Mouse (Mus musculus) intestine, postnatal 0 days (tissue): ENCODE results near the gene Card10. TPM values are rescaled to one million over a fixed set of nuclear protein-coding genes. Genes with fewer than 3 reads are reported as not detected.
"Not testable (repeated sequence)": the region's sequence is repeated elsewhere in the genome, so short reads cannot be mapped to it uniquely, and the experiment has no call there.

Experiments used
- ATAC-seq: fragments of 200-750 bp; cut with Nextera tagmentation; 2 replicates; pipeline ENCODE4 v1.8.0; 2017; ENCODE audit warnings: mild to moderate bottlenecking, moderate TSS enrichment, moderate library complexity
- H3K27ac ChIP-seq: fragments of 300-500 bp; sonication (generic); 2 replicates; pipeline ENCODE4 v1.5.1; 2014; ENCODE audit warnings: mild to moderate bottlenecking, low read depth, low read length, moderate library complexity
- H3K27me3 ChIP-seq: fragments of 300-500 bp; sonication (generic); replicated peaks from 2 replicates; pipeline ENCODE4 v1.6.1; 2014; ENCODE audit warnings: low read length, mixed read lengths; ENCODE audit not compliant: control insufficient read depth, insufficient read depth
- H3K36me3 ChIP-seq: fragments of 300-500 bp; sonication (generic); 2 replicates; pipeline ENCODE4 v1.6.1; 2014; ENCODE audit warnings: mild to moderate bottlenecking, moderate library complexity; ENCODE audit not compliant: control insufficient read depth, insufficient read depth
- H3K4me1 ChIP-seq: fragments of 300-500 bp; sonication (generic); replicated peaks from 2 replicates; pipeline ENCODE4 v1.6.1; 2014; ENCODE audit warnings: antibody characterized with exemption, low read length, mixed read lengths; ENCODE audit not compliant: control insufficient read depth, insufficient read depth
- H3K4me2 ChIP-seq: fragments of 300-500 bp; sonication (generic); replicated peaks from 2 replicates; pipeline ENCODE4 v1.6.1; 2014; ENCODE audit warnings: low read depth, mild to moderate bottlenecking, moderate library complexity
- H3K4me3 ChIP-seq: fragments of 300-500 bp; sonication (generic); 2 replicates; pipeline ENCODE4 v1.5.1; 2014; ENCODE audit warnings: low read depth, low read length
- H3K9ac ChIP-seq: fragments of 300-500 bp; sonication (generic); 2 replicates; pipeline ENCODE4 v1.6.1; 2014; ENCODE audit warnings: mild to moderate bottlenecking, low read depth, low read length
- H3K9me3 ChIP-seq: fragments of 300-500 bp; sonication (generic); 2 replicates; pipeline ENCODE4 v1.6.1; 2016; ENCODE audit warnings: mixed run types; ENCODE audit not compliant: control insufficient read depth
- CTCF ChIP-seq: sonication (generic); IDR thresholded peaks from 2 replicates; pipeline ENCODE4 v1.5.1; 2016; ENCODE audit warnings: low read depth, mild to moderate bottlenecking, control low read depth, antibody characterized with exemption, moderate library complexity
- WGBS: fragments of 180-500 bp; shearing (Covaris S2); extraction: QIAGEN DNeasy Blood & Tissue Kit; methylation state at CpG from one replicate; pipeline ENCODE4 v1.1.7; 2014; 5-methylcytosine and 5-hydroxymethylcytosine counted together
- polyA plus RNA-seq: library from polyadenylated mRNA; unstranded; fragments of >200 nt; fragmentation: Nextera tagmentation; extraction: Ambion mirVana; gene quantifications from 2 replicates; pipeline ENCODE4 v1.2.1, GENCODE M21; 2015

The Card10 gene
- polyA plus RNA-seq: 3.2 and 3.9 TPM in 2 replicates

DNA sequence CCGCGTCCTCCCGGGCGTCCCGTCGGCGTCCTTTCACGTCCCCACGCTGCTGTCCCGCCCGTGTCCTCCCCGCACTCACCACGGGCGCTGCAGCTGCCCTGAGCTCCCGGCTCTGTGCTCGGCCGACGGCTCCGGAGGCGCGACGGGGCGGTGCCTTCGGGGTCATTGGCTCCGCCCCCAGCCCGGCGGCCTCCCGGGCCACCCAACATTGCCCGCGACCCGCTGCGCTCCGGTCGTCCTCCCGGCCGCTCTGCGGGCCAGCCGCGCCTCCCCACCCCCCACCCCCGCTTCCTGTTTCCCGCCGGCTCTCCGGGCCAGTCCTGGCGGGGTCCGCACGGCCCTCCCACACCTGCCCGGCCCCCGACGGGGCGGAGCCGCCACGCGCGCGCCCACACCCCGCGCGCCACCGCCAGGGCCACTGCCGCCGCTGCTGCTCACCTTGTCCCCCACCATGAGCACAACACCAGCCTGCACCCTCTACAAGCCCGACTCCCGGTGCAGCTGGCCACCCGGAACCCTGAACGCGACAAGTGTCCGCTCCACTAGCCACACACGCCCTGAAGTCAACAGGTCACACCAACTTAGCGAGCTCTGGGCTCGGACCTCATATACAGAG, at the start of gene Card10:
Gene Card10, minus strand, starts transcription at position 267 of the 616 bp plus-strand sequence.
- Histone ChIP-seq H3K36me3 (no peaks in the 10 kb centered on the region), H3K9ac (peak within 1 kb of the TSS; percentile 78), H3K27me3 (no peaks in the 10 kb centered on the region; the same call in 1 of the 2 replicates), H3K9me3 (no peaks in the 10 kb centered on the region), H3K4me3 (peak within 1 kb of the TSS; percentile 56), H3K4me2 (peak within 1 kb of the TSS; percentile 94), H3K27ac (peak within 1 kb of the TSS; percentile 78), H3K4me1 (peaks cover 10% of the 10 kb centered on the region)
- peak; percentile 15; the same call in 1 of the 2 replicates for TF ChIP-seq CTCF
- 2% methylated on average over 63 of the region's 70 CpGs for WGBS
- ATAC-seq: peak; percentile 73

- peaks cover 11% of the 10 kb centered on the region; the same call in 1 of the 2 replicates for H3K36me3 ChIP-seq
- peak; percentile 97 for TF ChIP-seq CTCF
- no peaks in the 10 kb centered on the region for H3K9me3 ChIP-seq
- H3K27me3 ChIP-seq: no peaks in the 10 kb centered on the region
- peaks cover 9% of the 10 kb centered on the region for H3K4me1 ChIP-seq
- H3K27ac ChIP-seq: no peak overlapping the region; the same call in 1 of the 2 replicates
- peak; percentile 59 for ATAC-seq
- H3K4me2 ChIP-seq: peak overlapping the region; percentile 63
- WGBS: 8% methylated on average over 13 of the region's 13 CpGs
- H3K9ac ChIP-seq: no peak overlapping the region; the same call in 1 of the 2 replicates
- H3K4me3 ChIP-seq: no peak overlapping the region
Measured at GRCm38 (mm10) chr15:78851505-78852153, 48.8 kb upstream of the Card10 start.

- Histone ChIP-seq H3K27me3 (no peaks in the 10 kb centered on the region), H3K4me1 (peaks cover 11% of the 10 kb centered on the region), H3K27ac (peak overlapping the region; percentile 68), H3K9ac (no peak overlapping the region), H3K4me2 (no peak overlapping the region), H3K36me3 (peaks cover 11% of the 10 kb centered on the region; the same call in 1 of the 2 replicates), H3K9me3 (no peaks in the 10 kb centered on the region), H3K4me3 (no peak overlapping the region)
- 40% methylated on average over 6 of the region's 6 CpGs for WGBS
- no peak for ATAC-seq
- no peak for TF ChIP-seq CTCF
Measured at GRCm38 (mm10) chr15:78850944-78851343, 48.1 kb upstream of the Card10 start.

- Histone ChIP-seq H3K36me3 (peaks cover 11% of the 10 kb centered on the region; the same call in 1 of the 2 replicates), H3K27me3 (no peaks in the 10 kb centered on the region), H3K4me2 (no peak overlapping the region), H3K9ac (peak overlapping the region; percentile 7; the same call in 1 of the 2 replicates), H3K27ac (peak overlapping the region; percentile 68), H3K4me1 (peaks cover 16% of the 10 kb centered on the region; the same call in 1 of the 2 replicates), H3K4me3 (no peak overlapping the region), H3K9me3 (no peaks in the 10 kb centered on the region)
- peak; percentile 67 for ATAC-seq
- 28% methylated on average over 14 of the region's 15 CpGs for WGBS
- no peak for TF ChIP-seq CTCF
Measured at GRCm38 (mm10) chr15:78850059-78850824, 47.4 kb upstream of the Card10 start.

- H3K36me3 ChIP-seq: peaks cover 11% of the 10 kb centered on the region; the same call in 1 of the 2 replicates
- no peaks in the 10 kb centered on the region for H3K27me3 ChIP-seq
- no peak for TF ChIP-seq CTCF
- no peak overlapping the region for H3K4me2 ChIP-seq
- no peaks in the 10 kb centered on the region for H3K9me3 ChIP-seq
- no peak for ATAC-seq
- WGBS: 67% methylated on average over 12 of the region's 12 CpGs
- H3K4me1 ChIP-seq: peaks cover 18% of the 10 kb centered on the region; the same call in 1 of the 2 replicates
- H3K9ac ChIP-seq: no peak overlapping the region
- no peak overlapping the region for H3K4me3 ChIP-seq
- H3K27ac ChIP-seq: 0 out of 2 replicates have a peak overlapping the region, but pooled peaks have one; percentile 0
Measured at GRCm38 (mm10) chr15:78849485-78849884, 46.6 kb upstream of the Card10 start.

DNA sequence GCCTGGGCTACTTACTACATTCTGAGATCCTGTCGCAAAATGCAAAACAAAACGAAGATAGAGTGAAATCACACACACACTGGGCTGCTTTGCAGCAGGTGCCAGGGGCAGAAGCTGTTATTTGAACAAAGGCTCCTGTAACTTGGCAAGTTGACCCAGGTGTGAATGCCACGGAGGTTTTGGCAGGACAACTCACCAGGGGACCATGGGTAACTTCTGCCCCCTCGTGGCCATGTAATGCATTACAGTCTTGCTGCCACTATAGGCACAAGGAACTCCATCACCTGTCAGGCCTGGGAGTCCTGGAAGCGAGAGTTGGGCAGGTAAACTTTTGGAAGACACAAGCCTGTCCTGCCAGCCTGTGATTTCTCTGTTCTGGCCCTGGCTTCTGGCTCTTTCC, 45.6 kb upstream of the Card10 start:
- ATAC-seq: no peak
- H3K4me3 ChIP-seq: no peak overlapping the region
- no peak overlapping the region for H3K9ac ChIP-seq
- TF ChIP-seq CTCF: peak; percentile 96
- H3K4me2 ChIP-seq: no peak overlapping the region
- no peaks in the 10 kb centered on the region for H3K27me3 ChIP-seq
- peaks cover 18% of the 10 kb centered on the region; the same call in 1 of the 2 replicates for H3K4me1 ChIP-seq
- 26% methylated on average over 5 of the region's 5 CpGs for WGBS
- H3K27ac ChIP-seq: no peak overlapping the region
- H3K36me3 ChIP-seq: peaks cover 11% of the 10 kb centered on the region; the same call in 1 of the 2 replicates
- H3K9me3 ChIP-seq: no peaks in the 10 kb centered on the region

GRCm38 (mm10) chr15:78846805-78847204, 44.0 kb upstream of the Card10 start:
- not testable (repeated sequence) for H3K9ac ChIP-seq, H3K4me2 ChIP-seq, H3K4me3 ChIP-seq, H3K27ac ChIP-seq, ATAC-seq, H3K9me3 ChIP-seq, H3K27me3 ChIP-seq
- peaks cover 18% of the 10 kb centered on the region; the same call in 1 of the 2 replicates for H3K4me1 ChIP-seq
- peaks cover 11% of the 10 kb centered on the region; the same call in 1 of the 2 replicates for H3K36me3 ChIP-seq
- WGBS: 69% methylated on average over 6 of the region's 7 CpGs
